Mouse (Mus musculus): Measurements from ENCODE around the gene Creb5.

- TF ChIP-seq GATA1 (IDR thresholded peaks at IDR 0.05; ENCODE audit: low read length) = no peak
- no peak for TF ChIP-seq TAL1 (IDR thresholded peaks at IDR 0.05; ENCODE audit: low read length)
These were observed 448.6 kb downstream of the Creb5 start for GRCm38 (mm10) chr6:53735696-53736095.

Data from erythroblast, embryonic 14.5 days (primary cell).